Mouse (Mus musculus): ENCODE measurements at regions not wholly inside any gene's neighbourhood (a gene's known extent, or its start where the extent isn't known, plus 50 kb on each side); places are given as distances from the start of the nearest gene placed in this dataset.

GRCm38 (mm10) chr6:7455881-7456280, 98.8 kb upstream of the Tac1 start:
- DNase-seq (ENCODE audit: low spot score) = no peak
- Histone ChIP-seq H3K27me3 (ENCODE audit: control insufficient read depth, insufficient read depth, low read length) (no peaks in the 10 kb centered on the region), H3K27ac (no peak overlapping the region), H3K9me3 (ENCODE audit: control insufficient read depth, low read length) (no peaks in the 10 kb centered on the region), H3K4me2 (replicated peaks) (no peak overlapping the region), H3K36me3 (replicated peaks; ENCODE audit: control insufficient read depth, insufficient read depth) (no peaks in the 10 kb centered on the region), H3K4me3 (replicated peaks; ENCODE audit: low read length) (no peak overlapping the region), H3K4me1 (replicated peaks; ENCODE audit: control insufficient read depth, insufficient read depth, low read length) (no peaks in the 10 kb centered on the region), H3K9ac (no peak overlapping the region)
- ATAC-seq (ENCODE audit: low FRiP score) = no peak
- WGBS = 73% methylated on average over 3 of the region's 3 CpGs

GRCm38 (mm10) chr6:7463896-7464295, 90.8 kb upstream of the Tac1 start:
- Histone ChIP-seq H3K9me3 (ENCODE audit: control insufficient read depth, low read length) (no peaks in the 10 kb centered on the region), H3K4me3 (replicated peaks; ENCODE audit: low read length) (no peak overlapping the region), H3K27me3 (ENCODE audit: control insufficient read depth, insufficient read depth, low read length) (no peaks in the 10 kb centered on the region), H3K4me2 (replicated peaks) (no peak overlapping the region), H3K36me3 (replicated peaks; ENCODE audit: control insufficient read depth, insufficient read depth) (no peaks in the 10 kb centered on the region), H3K27ac (no peak overlapping the region), H3K4me1 (replicated peaks; ENCODE audit: control insufficient read depth, insufficient read depth, low read length) (no peaks in the 10 kb centered on the region), H3K9ac (no peak overlapping the region)
- DNase-seq (ENCODE audit: low spot score) = peak; percentile 16
- no peak for ATAC-seq (ENCODE audit: low FRiP score)
- WGBS = 85% methylated on average over 2 of the region's 2 CpGs

GRCm38 (mm10) chr6:7464346-7464745, 90.3 kb upstream of the Tac1 start:
- Histone ChIP-seq H3K4me2 (replicated peaks) (no peak overlapping the region), H3K27me3 (ENCODE audit: control insufficient read depth, insufficient read depth, low read length) (no peaks in the 10 kb centered on the region), H3K4me3 (replicated peaks; ENCODE audit: low read length) (no peak overlapping the region), H3K9me3 (ENCODE audit: control insufficient read depth, low read length) (no peaks in the 10 kb centered on the region), H3K27ac (no peak overlapping the region), H3K9ac (no peak overlapping the region), H3K4me1 (replicated peaks; ENCODE audit: control insufficient read depth, insufficient read depth, low read length) (no peaks in the 10 kb centered on the region), H3K36me3 (replicated peaks; ENCODE audit: control insufficient read depth, insufficient read depth) (no peaks in the 10 kb centered on the region)
- no peak for DNase-seq (ENCODE audit: low spot score)
- 84% methylated on average over 2 of the region's 2 CpGs for WGBS
- ATAC-seq (ENCODE audit: low FRiP score) = no peak

- WGBS = 70% methylated on average over 7 of the region's 7 CpGs
- no peak for ATAC-seq (ENCODE audit: low FRiP score)
- no peak overlapping the region for H3K9ac ChIP-seq
Observed at GRCm38 (mm10) chr6:7472366-7473026, 82.2 kb upstream of the Tac1 start.

GRCm38 (mm10) chr6:7473730-7474129, 80.9 kb upstream of the Tac1 start:
- H3K27me3 ChIP-seq (ENCODE audit: control insufficient read depth, insufficient read depth, low read length) = no peaks in the 10 kb centered on the region
- ATAC-seq (ENCODE audit: low FRiP score) (no peak), DNase-seq (ENCODE audit: low spot score) (no peak)

More at GRCm38 (mm10) chr6:7472366-7473026, 82.2 kb upstream of the Tac1 start:
- no peaks in the 10 kb centered on the region for H3K36me3 ChIP-seq (replicated peaks; ENCODE audit: control insufficient read depth, insufficient read depth)
- no peak overlapping the region for H3K4me3 ChIP-seq (replicated peaks; ENCODE audit: low read length)
- DNase-seq (ENCODE audit: low spot score) = no peak
- no peak overlapping the region for H3K4me2 ChIP-seq (replicated peaks)
- H3K27me3 ChIP-seq (ENCODE audit: control insufficient read depth, insufficient read depth, low read length) = no peaks in the 10 kb centered on the region
- no peaks in the 10 kb centered on the region for H3K4me1 ChIP-seq (replicated peaks; ENCODE audit: control insufficient read depth, insufficient read depth, low read length)
- H3K27ac ChIP-seq = no peak overlapping the region
- no peaks in the 10 kb centered on the region for H3K9me3 ChIP-seq (ENCODE audit: control insufficient read depth, low read length)

DNA sequence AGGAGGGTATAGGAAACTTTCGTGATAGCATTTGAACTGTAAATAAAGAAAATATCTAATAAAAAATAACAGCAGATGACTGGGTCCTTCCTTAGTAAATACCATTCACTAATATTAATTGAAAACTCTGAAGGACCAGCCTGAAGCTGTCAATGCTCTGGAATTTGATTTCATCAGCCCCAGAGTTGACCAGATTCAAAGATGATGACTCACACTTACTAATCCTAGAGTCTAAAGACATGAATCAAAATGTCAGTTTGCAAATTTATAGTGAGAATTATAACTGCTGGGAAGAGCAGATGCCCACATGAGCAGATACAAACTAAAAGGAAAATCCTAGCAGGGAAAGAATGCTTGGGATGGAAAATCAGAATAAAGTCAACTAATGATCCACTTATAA, 77.8 kb upstream of the Tac1 start:
- Histone ChIP-seq H3K27ac (no peak overlapping the region), H3K9me3 (ENCODE audit: control insufficient read depth, low read length) (no peaks in the 10 kb centered on the region), H3K27me3 (ENCODE audit: control insufficient read depth, insufficient read depth, low read length) (no peaks in the 10 kb centered on the region), H3K4me1 (replicated peaks; ENCODE audit: control insufficient read depth, insufficient read depth, low read length) (no peaks in the 10 kb centered on the region), H3K4me2 (replicated peaks) (no peak overlapping the region), H3K36me3 (replicated peaks; ENCODE audit: control insufficient read depth, insufficient read depth) (no peaks in the 10 kb centered on the region), H3K9ac (no peak overlapping the region), H3K4me3 (replicated peaks; ENCODE audit: low read length) (no peak overlapping the region)
- no peak for ATAC-seq (ENCODE audit: low FRiP score)
- no peak for DNase-seq (ENCODE audit: low spot score)
- WGBS = 96% methylated on average over 1 of the region's 1 CpGs

More at GRCm38 (mm10) chr6:7473730-7474129, 80.9 kb upstream of the Tac1 start:
- Histone ChIP-seq H3K4me2 (replicated peaks) (no peak overlapping the region), H3K4me1 (replicated peaks; ENCODE audit: control insufficient read depth, insufficient read depth, low read length) (no peaks in the 10 kb centered on the region), H3K9ac (no peak overlapping the region), H3K27ac (no peak overlapping the region), H3K36me3 (replicated peaks; ENCODE audit: control insufficient read depth, insufficient read depth) (no peaks in the 10 kb centered on the region), H3K4me3 (replicated peaks; ENCODE audit: low read length) (no peak overlapping the region), H3K9me3 (ENCODE audit: control insufficient read depth, low read length) (no peaks in the 10 kb centered on the region)
- WGBS = 71% methylated on average over 3 of the region's 3 CpGs

GRCm38 (mm10) chr6:7494299-7494698, 60.4 kb upstream of the Tac1 start:
- ATAC-seq (ENCODE audit: low FRiP score) = no peak
- Histone ChIP-seq H3K4me2 (replicated peaks) (no peak overlapping the region), H3K4me1 (replicated peaks; ENCODE audit: control insufficient read depth, insufficient read depth, low read length) (no peaks in the 10 kb centered on the region), H3K36me3 (replicated peaks; ENCODE audit: control insufficient read depth, insufficient read depth) (no peaks in the 10 kb centered on the region), H3K27me3 (ENCODE audit: control insufficient read depth, insufficient read depth, low read length) (no peaks in the 10 kb centered on the region), H3K9me3 (ENCODE audit: control insufficient read depth, low read length) (no peaks in the 10 kb centered on the region), H3K4me3 (replicated peaks; ENCODE audit: low read length) (no peak overlapping the region), H3K27ac (no peak overlapping the region), H3K9ac (no peak overlapping the region)
- WGBS = 80% methylated on average over 2 of the region's 2 CpGs
- DNase-seq (ENCODE audit: low spot score) = no peak

DNA sequence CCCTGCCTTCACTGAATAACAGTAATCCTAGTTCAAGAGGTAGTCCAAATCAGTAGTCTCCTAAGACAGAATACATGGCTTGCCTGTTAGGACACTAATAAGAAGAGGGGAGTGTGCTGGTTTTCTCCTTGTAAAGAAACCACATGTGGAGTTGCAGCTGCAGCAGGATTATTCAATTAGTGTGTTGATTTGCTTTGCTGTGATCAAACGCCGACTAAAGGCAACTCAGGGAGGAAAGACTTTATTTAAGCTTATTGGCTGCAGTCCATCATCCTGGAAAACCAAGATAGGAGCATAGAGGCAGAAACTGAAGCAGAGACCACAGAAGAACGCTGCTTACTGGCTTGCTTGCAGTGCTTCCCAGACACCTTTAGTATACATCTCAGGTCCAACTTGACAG, 57.9 kb upstream of the Tac1 start:
- no peak overlapping the region for H3K27ac ChIP-seq
- no peak for ATAC-seq (ENCODE audit: low FRiP score)
- H3K9ac ChIP-seq = no peak overlapping the region
- no peak overlapping the region for H3K4me2 ChIP-seq (replicated peaks)
- H3K4me3 ChIP-seq (replicated peaks; ENCODE audit: low read length) = no peak overlapping the region
- no peak for DNase-seq (ENCODE audit: low spot score)
- H3K9me3 ChIP-seq (ENCODE audit: control insufficient read depth, low read length) = no peaks in the 10 kb centered on the region
- H3K27me3 ChIP-seq (ENCODE audit: control insufficient read depth, insufficient read depth, low read length) = no peaks in the 10 kb centered on the region
- WGBS = 59% methylated on average over 3 of the region's 3 CpGs
- no peaks in the 10 kb centered on the region for H3K36me3 ChIP-seq (replicated peaks; ENCODE audit: control insufficient read depth, insufficient read depth)
- H3K4me1 ChIP-seq (replicated peaks; ENCODE audit: control insufficient read depth, insufficient read depth, low read length) = no peaks in the 10 kb centered on the region

Data from hindbrain, embryonic 14.5 days (tissue).